Mouse (Mus musculus) right cerebral cortex, adult 2 months (tissue): ENCODE results near the gene Tob2.
A peak's percentile ranks its signal among the peaks of the same experiment; 100 is the strongest.

Experiments used
- DNase-seq, 2 experiments: peaks; one replicate each; pipeline ENCODE4 v3.0.0; 2021 to 2022; ENCODE audit warnings: low spot score in 2 of 2

The Tob2 gene

GRCm38 (mm10) chr15:81838554-81839235, 19.9 kb downstream of the Tob2 start:
- DNase-seq: no peak

- DNase-seq: no peak
Measured at GRCm38 (mm10) chr15:81836966-81837920, 21.4 kb downstream of the Tob2 start.

- DNase-seq: peak; percentile 87 to 89
Measured at GRCm38 (mm10) chr15:81836124-81836821, 22.3 kb downstream of the Tob2 start.

GRCm38 (mm10) chr15:81835007-81835880, 23.4 kb downstream of the Tob2 start:
- DNase-seq: no peak

GRCm38 (mm10) chr15:81834171-81834841, 24.3 kb downstream of the Tob2 start:
- no peak for DNase-seq

GRCm38 (mm10) chr15:81833481-81833880, 25.1 kb downstream of the Tob2 start:
- no peak for DNase-seq

GRCm38 (mm10) chr15:81832219-81832618, 26.4 kb downstream of the Tob2 start:
- no peak for DNase-seq

GRCm38 (mm10) chr15:81831136-81831825, 27.3 kb downstream of the Tob2 start:
- DNase-seq: peak; percentile 86 to 88

- no peak for DNase-seq
Measured at GRCm38 (mm10) chr15:81830530-81830929, 28.1 kb downstream of the Tob2 start.

GRCm38 (mm10) chr15:81829208-81829580, 29.4 kb downstream of the Tob2 start:
- DNase-seq: no peak

- no peak for DNase-seq
Measured at GRCm38 (mm10) chr15:81828426-81829207, 30.0 kb downstream of the Tob2 start.

- DNase-seq: no peak
Measured at GRCm38 (mm10) chr15:81824832-81825231, 33.8 kb downstream of the Tob2 start.

GRCm38 (mm10) chr15:81822631-81823030, 36.0 kb downstream of the Tob2 start:
- no peak for DNase-seq

GRCm38 (mm10) chr15:81818404-81818803, 40.2 kb downstream of the Tob2 start:
- no peak for DNase-seq

GRCm38 (mm10) chr15:81814716-81815370, 43.8 kb downstream of the Tob2 start:
- DNase-seq: no peak

- no peak for DNase-seq
Measured at GRCm38 (mm10) chr15:81813986-81814705, 44.5 kb downstream of the Tob2 start.

- no peak for DNase-seq
Measured at GRCm38 (mm10) chr15:81812696-81813631, 45.6 kb downstream of the Tob2 start.
